Comparison of ENCODE assay signal across 8 mouse cellular contexts in the genomic region with DNA sequence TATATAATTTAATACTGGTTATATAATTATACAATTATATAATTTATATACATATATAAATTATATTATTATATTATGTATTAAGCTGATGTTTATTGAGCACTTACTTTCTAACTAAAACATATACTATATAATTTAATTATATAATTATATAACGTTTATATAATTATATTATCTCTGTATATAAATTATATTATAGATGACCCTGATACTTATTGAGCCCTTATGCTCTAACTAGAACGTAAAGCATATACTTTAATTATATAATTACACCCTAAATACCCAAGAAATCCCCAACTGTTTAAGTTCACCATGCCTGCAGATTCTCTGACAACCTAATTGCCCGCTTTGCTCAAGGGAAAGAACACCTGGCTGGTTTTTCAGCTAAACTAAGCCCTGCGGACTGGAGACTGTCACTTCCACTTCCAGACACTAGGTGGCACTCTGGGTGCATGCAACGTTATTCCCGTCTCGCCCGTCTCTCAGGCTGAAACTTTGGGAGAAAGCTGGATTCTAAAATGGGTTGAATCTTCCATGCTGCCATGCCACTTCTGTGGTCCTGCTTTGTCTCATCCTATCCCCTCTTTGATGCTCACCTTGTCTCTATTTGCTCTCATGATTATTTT.
A peak's percentile ranks its signal among the peaks of the same experiment; 100 is the strongest.
DNase-seq lines count a peak whose midpoint lies in the region; ATAC-seq and TF ChIP-seq lines count a peak whose summit lies in the region.

No protein-coding gene starts in this region.

- ATAC-seq in CD4-positive, CD25-positive, alpha-beta regulatory T cell, adult 4 months, result no peak

- peak; percentile 89 for TF ChIP-seq CTCF in layer of hippocampus, adult 2 months (conservative IDR thresholded peaks at IDR 0.05)

- peak; percentile 27 for DNase-seq in CD4-positive, CD25-positive, alpha-beta regulatory T cell, adult 2 months (ENCODE audit: low read depth, low spot score)
- peak; percentile 81 for DNase-seq in adrenal gland, postnatal 10 days
- DNase-seq in embryo, embryonic 9.5 days (ENCODE audit: extremely low spot score), result peak; percentile 79
- DNase-seq in heart, postnatal 10 days, result peak; percentile 69 to 78
- peak; percentile 76 to 88 for DNase-seq in layer of hippocampus, adult 2 months (ENCODE audit: low spot score in 2 of 2)
- peak; percentile 76 for DNase-seq in lung, postnatal 10 days
- peak; percentile 10 for DNase-seq in skeletal muscle tissue, adult 2 months (ENCODE audit: low read depth, low spot score)

- no peak overlapping the region for H3K4me3 ChIP-seq in layer of hippocampus, adult 2 months

- intact Hi-C loops in heart, postnatal 10 days (cut with DNase I), result no loop called here

- no peak overlapping the region for H3K27ac ChIP-seq in layer of hippocampus, adult 2 months

Comparison
In these comparisons a context has a peak if more than half of its experiments do, and no peak if none do; other contexts are left out.
1. DNase-seq: peak in every context shown above with its lines; median percentile 82 in layer of hippocampus, adult 2 months; 81 in adrenal gland, postnatal 10 days; 79 in embryo, embryonic 9.5 days; 76 in lung, postnatal 10 days; 74 in heart, postnatal 10 days; 27 in CD4-positive, CD25-positive, alpha-beta regulatory T cell, adult 2 months; 10 in skeletal muscle tissue, adult 2 months.